Mouse (Mus musculus): ENCODE data around the gene Nab1.

The Nab1 gene

DNA sequence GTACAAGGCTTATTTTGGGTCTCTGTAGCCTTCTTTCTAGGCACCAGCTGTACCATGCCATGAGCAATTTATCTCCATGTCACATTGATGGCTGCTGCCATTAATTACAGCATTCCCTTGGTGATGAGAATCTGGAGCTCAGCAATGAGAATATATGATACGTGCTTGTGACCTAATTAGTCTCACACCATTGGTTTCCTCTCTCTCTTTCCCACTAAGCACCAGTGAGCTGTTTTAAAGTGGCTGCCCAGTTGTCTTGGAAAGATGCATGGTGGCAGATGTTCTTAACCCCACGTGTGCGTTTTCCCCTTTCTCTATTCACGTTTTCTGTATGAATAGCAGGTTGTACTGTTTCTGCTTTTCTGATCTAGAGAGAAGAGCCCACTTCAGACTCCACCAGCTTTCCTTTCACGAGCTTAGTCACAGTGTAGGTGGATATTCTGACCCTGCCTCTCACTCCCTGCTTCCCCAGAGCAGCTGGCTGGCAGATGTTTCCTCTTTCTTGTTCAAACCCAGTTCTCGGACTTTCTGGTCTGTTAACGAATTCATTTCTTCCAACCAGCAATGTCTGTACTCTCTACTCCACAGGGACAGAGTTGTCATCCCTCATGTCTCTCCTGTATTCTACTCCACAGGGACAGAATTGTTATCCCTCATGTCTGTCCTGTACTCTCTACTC, 29.5 kb downstream of the Nab1 start:
- DNase-seq = no peak

DNA sequence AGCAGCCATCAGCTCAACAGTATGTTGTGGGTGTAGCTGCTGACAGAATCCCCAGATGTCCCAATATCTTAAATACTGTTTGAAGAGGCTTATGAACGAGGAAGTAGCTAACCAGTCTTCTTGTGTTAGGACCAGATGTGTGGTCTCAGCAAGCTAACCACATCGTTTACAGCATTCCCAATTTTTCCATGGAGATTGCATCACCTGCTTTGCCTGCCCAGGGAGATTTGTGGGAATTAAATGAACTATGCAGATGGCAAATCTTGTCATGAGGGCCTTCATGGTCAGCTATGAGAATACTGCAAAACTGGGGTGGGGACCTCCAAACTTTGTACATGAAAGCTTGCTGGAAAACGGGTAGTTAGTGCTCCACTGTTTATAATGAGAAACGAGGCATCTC, 30.2 kb downstream of the Nab1 start:
- DNase-seq = no peak

DNA sequence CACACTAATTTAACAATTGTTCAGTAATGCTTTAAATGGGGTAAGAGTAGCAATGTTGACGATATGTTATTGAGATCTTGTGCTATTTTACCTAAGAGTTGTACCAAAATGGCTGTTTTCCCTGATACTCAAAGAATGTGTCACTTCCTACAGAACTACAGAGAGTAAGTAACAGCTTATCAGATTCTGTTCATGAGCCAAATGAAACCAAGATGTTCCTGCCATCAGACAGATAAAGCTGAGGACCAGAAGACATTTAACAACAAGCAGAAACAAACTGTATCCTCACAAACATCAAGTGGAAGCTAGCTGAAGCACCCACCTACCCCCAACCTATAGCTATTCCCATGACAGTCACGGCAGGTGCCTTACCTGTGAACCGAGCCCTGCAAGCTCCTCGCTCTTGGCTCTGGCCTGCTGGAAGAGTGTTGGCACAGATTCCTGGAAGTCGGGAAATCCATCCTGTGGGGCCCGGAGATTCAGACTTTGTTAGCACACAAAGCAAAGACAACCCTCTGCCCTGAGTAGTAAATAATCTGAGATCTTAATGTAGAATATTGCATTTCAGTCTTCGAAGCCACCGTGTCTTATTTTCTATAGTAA, 33.9 kb downstream of the Nab1 start:
- no peak for DNase-seq

DNA sequence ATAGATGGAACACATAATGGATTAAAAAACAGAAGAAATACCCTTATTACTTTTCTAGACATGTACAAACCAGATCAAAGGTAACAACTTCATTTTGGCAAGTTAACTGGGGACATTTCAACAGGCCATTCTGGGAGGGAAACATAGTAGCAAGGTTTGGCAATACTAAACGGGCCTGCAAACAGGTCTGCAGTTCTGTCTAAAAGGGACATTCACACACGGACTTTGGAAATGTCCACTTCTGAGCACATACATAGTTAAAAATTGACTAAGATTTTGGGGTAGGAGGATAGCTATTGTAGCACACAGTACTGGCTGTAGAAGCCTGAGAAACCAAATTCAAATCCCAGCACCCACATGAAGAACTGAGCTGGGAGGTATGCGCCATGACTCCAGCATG, 34.6 kb downstream of the Nab1 start:
- DNase-seq = no peak

DNA sequence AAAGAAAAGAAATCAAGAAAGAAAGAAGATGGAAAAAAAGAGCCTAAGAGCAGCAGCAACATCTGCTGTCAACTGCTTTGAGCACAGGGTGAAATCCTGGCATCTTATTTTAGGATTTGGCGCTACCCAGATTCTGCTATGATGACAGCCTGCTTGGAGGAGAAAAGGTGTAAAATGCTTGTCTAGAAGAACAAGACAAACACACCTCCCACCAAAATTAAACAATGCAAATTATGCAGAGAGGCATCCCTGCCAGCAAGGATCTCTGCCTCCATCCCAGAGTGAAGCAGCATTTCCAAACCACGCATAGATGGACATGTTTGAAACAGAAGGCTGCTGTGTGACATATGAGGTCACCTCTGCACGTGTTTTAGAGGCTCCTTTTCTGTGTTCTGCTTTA, 35.2 kb downstream of the Nab1 start:
- no peak for DNase-seq

DNA sequence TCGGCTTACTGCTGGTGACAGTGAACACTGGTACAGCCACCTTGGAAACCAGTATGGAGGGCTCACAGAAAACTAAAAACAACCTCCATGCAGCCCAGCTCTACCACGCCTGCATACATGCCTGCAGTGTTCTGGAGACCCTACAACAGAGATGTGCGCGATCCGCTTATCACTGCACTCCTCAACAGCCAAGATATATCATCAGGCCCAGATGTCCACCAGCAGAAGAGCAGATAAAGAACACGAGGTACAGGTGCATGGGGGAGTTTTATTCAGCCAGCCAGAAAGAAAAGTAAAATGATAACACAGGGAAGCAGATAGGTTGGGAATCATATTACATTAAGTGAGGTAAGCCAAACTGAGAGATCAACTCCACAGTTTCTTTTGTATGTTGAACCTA, 37.2 kb downstream of the Nab1 start:
- no peak for DNase-seq

DNA sequence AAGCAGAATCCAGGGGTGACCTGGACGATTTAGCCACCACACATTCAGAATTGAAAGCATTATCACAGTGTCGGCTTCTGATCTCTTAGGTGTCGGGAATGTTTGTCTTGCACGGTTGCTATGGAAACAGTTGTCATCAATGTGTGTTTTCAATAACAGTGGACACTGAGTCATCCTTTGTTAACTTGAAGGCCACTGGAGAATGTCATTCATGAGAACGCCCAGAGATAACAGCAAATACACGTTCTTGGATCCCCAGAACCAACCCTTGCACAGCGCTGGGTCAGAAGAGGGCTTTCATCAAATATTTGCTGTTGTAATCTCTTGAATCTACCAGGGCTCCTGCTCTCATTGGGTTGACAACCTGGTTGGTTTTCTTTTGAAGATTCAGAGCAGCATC, 43.9 kb downstream of the Nab1 start:
- no peak for DNase-seq

DNA sequence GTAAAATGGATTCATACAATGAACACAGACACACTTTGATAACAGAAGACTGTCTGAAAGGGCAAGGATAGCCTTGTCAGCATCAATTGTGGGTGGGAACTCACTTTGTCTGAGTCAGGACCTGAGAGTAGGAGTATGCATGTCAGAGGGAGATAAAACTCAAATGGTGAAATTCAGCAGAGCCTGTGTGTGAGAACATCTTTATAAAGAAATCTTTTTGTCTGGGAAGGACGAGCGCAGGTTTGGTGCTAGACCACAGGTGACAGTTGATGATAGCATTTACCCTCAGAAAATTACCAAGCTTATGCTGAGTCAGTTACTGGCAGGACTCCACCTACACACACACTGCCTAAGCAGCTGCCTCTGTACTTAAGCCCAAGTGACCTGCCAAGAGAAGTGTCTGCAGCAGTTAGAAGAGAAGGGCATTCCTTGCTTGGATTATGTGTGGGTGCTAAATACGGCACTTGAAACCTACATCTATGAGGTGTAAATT, 45.9 kb downstream of the Nab1 start:
- DNase-seq = peak; percentile 10 to 11

DNA sequence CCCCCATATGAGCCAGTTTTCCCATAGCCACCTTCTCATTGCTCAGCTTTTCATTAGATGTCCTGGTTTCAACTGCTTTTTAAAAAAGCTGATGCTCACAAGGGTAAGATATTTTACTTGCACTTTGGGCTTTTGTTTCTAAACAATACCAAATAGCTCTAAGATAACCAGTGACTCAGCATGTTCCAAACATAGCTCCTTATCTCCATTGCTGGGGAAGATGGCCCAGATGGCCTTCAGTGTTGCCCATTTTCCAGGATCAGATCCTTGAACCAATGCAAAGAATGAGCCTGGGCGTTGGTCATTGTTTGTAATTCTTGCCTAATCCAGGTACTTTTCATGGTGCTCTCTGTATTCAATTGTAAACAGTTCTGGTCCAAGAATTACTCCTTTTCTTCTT, 49.1 kb downstream of the Nab1 start:
- DNase-seq = no peak

DNA sequence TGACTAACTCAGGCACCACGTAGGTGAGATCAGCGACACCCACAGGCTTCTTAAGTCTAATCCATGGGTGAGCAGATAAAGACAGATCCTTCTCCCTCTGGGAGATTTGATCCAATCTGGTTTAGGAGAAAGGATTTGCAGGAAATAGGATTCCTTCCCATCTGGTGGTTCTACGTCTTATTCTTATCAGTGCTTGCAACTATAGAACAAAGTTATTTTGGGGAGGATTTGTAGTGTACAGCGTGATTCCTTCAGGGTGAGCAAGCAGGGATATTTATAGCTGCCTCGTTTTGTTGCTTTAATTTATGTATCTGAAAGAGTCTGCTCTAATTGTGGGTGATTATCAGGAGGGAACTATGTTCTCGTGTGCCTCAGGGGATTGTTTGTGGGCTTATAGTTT, 64.6 kb downstream of the Nab1 start:
- no peak for DNase-seq

DNA sequence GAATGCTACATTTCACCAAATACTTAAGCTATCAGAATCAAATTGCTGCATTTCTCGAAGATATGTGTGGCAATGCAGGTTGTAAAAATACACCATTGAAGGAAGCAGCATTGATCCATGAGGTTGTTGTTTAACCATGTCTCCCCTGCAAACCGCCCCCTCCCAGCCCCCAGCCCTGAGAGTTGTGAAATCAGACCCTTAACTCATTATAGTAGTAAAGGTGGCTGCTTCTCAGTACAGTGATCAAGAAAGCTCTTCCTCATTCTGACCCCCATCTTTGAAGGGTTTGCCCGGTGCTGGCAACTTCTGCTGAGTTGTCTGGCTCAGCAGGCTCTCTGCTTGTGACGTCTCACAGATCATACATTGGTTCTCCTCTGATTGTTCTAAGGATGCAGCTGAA, 66.4 kb downstream of the Nab1 start:
- DNase-seq = no peak

DNA sequence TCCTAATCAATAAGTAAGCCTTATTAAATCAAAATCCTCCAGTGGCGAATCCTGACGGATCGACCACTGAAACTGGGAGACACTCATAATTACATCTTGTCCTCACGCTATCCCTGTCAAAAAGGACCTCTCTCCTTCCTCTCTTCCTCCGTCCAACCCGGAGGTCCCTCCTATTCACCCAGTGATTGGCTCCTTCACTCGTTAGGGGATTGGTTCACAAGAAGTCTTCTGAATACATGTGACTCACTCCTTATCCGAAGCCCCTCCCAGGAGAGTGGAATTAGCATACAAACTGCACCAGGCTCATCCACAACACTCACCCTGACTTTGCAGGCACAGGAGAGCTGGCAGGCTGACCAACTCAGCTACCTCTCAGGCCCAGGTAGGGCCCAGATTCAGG, 68.7 kb downstream of the Nab1 start:
- no peak for DNase-seq

DNA sequence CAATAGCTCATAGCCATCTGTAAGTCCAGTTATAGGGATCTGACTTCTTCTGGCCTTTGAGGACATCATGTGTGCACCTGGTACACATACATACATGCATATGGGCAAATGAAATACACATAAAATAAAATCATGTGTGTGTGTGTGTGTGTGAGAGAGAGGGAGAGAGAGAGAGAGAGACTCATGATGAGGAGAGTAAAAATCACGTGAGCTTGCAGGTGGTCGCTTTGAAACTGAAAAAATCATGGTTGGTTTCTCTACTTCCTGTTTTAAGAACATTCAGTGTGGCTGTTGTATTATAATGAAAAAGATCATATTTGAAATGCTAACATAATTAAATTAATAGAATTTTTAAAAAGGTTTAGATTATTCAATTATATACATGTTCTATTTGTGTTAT, 69.9 kb downstream of the Nab1 start:
- DNase-seq = no peak

DNA sequence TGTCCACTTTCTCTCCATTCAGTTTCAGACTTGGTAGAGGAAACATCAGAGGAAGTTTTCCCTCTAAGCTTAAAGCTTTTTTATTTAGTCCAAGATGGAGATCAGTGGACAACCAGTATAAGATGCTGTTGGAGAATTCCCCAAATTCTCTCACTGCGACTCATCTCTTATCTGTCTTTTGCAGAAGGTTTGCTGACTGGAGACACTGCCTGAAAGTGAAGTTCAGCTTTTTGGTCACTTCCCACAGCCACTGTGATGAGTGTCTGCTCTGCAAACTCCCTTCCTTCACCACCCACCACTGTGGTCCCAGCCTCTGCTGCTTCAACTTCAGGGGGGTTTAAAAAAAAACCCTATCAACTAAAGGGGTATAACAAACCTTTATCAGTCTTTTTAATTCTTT, 70.4 kb downstream of the Nab1 start:
- DNase-seq = no peak

DNA sequence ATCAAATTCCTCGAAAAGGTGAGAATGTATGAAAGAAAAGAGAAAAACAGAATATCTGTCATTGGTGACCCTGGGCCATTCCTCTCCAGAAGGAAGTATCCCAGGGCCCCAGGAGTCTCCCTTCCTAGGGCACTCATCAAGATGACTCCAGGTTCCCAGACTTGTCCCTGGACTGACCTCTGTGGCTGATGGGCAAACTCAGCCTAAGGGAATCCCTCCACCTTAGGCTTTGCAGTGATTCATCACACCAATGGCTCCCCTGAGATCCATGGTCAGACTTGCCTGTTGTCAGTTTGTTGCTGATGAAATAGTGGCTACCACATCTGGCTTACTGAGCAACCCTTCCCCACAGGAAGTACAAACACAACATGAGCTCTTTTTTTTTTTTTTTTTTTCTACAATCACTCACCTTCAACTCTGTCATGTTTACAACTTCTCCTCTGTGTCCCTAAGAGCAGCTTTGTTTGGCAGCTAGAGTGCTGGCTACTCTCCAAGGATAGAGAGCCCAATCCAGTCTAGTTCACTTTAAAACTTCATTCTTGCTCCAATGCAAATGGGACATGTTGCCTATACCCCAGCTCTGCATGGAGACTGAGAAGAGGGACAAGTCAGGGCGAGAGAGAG, 72.5 kb downstream of the Nab1 start:
- DNase-seq = no peak

DNA sequence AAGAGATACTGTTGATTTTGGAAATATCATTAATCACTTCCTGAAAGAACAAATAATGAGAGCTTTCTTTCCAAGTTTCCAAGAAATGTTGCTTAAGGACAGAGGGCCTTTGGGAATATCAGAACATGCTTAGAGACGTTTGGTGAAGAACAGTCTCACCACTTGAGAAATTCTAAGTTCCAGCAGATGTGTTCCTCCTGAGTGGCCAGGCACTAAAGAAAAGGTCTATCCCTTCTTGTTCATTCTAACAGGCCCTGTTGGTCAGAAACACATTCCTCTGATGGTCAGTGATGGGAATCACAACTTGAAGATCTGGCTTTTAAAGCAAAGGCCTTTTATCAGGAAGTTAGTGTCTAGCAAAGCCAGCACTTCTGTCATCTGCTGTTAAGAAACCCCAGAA, 76.6 kb downstream of the Nab1 start:
- DNase-seq = no peak

DNA sequence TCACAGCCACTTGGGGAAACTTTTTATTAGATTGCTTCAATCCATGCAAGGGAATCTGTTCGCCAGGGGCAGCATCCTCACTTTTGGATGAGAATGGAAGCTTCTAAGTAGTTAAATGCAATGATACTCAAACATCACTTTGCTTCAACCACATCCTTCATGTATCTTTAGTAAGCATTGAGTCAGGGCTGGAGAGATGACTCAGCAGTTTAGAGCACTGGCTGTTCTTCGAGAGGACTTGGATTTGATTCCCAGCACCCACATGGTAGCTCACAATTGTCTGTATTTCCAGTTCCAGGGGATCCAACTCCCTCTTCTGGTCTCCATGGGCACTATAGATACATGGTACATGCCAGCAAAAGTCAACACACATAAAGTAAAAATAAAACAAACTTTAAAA, 77.4 kb downstream of the Nab1 start:
- no peak for DNase-seq

DNA sequence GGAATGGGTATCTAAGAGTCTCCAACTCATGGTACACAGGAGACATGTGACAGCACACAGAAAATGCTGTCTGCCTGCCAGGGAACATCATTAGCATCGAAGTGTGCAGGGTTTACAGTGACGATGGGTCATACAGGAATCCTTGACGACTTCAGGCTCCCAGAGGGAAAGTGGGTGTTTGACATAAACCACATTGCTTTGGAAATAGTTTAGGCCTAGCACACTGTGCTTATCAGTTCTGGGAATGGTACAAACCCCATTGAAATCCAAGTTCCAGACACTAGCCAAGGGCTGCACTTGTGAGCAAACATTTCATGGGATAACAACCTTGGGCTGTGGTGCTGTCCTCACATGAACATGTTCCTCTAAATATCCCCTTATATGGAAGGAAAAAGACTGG, 78.3 kb downstream of the Nab1 start:
- no peak for DNase-seq

DNA sequence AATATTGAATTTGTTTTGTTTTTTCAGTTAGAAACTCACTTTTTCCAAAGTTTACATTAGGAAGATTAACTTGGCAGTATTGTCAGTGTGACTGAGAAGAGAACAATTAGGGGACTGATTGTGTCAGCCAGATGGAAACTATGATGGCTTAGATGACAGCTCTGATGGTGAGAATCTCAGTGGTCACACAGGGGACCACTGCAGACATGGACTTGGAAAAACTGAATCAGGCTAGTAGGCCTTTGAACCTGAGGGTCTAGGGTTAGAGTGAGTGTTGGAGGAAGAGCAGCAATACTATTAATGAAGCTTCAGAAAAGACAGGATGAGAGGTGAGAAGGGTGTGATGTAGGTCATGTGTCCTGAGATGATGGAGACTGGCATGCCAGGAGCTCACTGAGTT, 78.9 kb downstream of the Nab1 start:
- DNase-seq = no peak

DNA sequence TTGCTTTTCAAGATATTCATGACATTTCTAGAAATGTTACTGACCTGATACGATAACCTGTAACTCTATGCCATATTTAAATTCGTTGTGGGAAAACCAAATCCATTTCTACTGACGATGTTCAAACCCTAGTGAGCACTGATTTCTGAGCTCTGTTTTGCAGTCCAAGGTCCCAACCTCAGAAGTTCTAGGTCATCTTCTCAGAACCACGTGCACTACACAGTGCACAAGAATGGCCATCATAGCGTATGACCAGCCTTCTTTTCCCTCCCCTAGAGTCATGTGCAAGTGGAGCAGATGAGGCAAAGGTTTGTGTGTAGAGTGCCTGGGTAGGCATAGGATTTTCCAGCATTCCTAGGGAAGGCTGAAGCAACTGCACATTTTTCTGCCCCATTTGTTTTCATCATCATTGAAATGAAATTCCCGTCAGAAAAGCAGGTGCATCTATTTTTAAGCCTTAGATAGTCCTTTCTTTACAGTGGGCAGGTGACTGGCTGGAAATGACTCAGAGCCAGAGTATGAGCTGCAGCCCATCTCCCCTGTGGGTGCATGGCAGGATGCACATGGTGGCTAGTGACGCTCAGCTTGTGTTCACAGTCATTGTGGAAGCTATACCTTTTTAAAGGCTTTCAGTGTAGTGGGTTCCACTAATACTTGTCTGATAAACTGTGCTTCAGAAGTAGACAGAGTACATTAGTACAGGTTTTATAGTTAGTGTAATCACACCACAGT, 81.2 kb downstream of the Nab1 start:
- DNase-seq = no peak

Measured in cerebellum, postnatal 10 days (tissue).